Mouse (Mus musculus): Measurements from ENCODE around the gene Abcg4. TPM values are rescaled to one million over a fixed set of nuclear protein-coding genes. Genes with fewer than 3 reads are reported as not detected.

The Abcg4 gene
- polyA plus RNA-seq, 1 experiment: 2.0 TPM

GRCm38 (mm10) chr9:44283183-44283582 is 5.2 kb downstream of the Abcg4 start:
- Histone ChIP-seq H3K27ac (ENCODE audit: insufficient read depth, low read depth, low read length) (no peak overlapping the region), H3K4me1 (ENCODE audit: control insufficient read depth, insufficient read depth, insufficient read length, low read length) (peaks cover 10% of the 10 kb centered on the region), H3K4me3 (ENCODE audit: low read depth, low read length) (no peak overlapping the region), H3K27me3 (ENCODE audit: control insufficient read depth, insufficient read depth, low read length) (peaks cover 20% of the 10 kb centered on the region), H3K36me3 (ENCODE audit: control insufficient read depth, insufficient read depth, low read length) (no peaks in the 10 kb centered on the region)
- WGBS: 51% methylated on average over 5 of the region's 5 CpGs
- TF ChIP-seq POLR2A (IDR thresholded peaks at IDR 0.05; ENCODE audit: low read depth, low read length): no peak
- no peak for TF ChIP-seq CTCF (IDR thresholded peaks at IDR 0.05; ENCODE audit: extremely low read depth, insufficient read length, insufficient replicate concordance, low read depth, low read length)

DNA sequence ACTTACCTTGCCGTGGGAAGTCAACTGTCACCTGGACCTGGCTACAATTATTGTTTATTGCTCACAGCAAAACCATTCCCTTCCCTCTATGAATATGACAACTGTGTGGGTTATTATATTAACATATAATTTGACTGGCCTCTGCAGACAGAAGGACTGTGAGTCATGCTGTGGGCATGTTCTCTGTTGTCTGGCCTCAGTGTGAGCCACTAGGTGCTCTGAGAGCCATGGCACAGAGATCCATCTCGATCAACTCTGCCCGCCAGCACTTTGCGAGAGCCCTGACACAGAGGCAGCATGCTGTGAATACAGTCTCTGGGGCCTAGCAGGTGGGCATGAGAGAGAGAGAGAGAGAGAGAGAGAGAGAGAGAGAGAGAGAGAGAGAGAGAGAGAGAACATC is 18.4 kb downstream of the Abcg4 start:
- 73% methylated on average over 4 of the region's 4 CpGs for WGBS
- Histone ChIP-seq H3K27ac (ENCODE audit: insufficient read depth, low read depth, low read length) (no peak overlapping the region), H3K4me1 (ENCODE audit: control insufficient read depth, insufficient read depth, insufficient read length, low read length) (peaks cover 2% of the 10 kb centered on the region; the same call in 1 of the 2 replicates), H3K27me3 (ENCODE audit: control insufficient read depth, insufficient read depth, low read length) (no peaks in the 10 kb centered on the region), H3K4me3 (ENCODE audit: low read depth, low read length) (no peak overlapping the region), H3K36me3 (ENCODE audit: control insufficient read depth, insufficient read depth, low read length) (no peaks in the 10 kb centered on the region)
- TF ChIP-seq POLR2A (IDR thresholded peaks at IDR 0.05; ENCODE audit: low read depth, low read length) (no peak), CTCF (IDR thresholded peaks at IDR 0.05; ENCODE audit: extremely low read depth, insufficient read length, insufficient replicate concordance, low read depth, low read length) (no peak)

GRCm38 (mm10) chr9:44269077-44269476 is 19.3 kb downstream of the Abcg4 start:
- 78% methylated on average over 3 of the region's 3 CpGs for WGBS
- Histone ChIP-seq H3K36me3 (ENCODE audit: control insufficient read depth, insufficient read depth, low read length) (peaks cover under 1% of the 10 kb centered on the region; the same call in 1 of the 2 replicates), H3K27ac (ENCODE audit: insufficient read depth, low read depth, low read length) (no peak overlapping the region), H3K4me1 (ENCODE audit: control insufficient read depth, insufficient read depth, insufficient read length, low read length) (peaks cover 2% of the 10 kb centered on the region; the same call in 1 of the 2 replicates), H3K4me3 (ENCODE audit: low read depth, low read length) (no peak overlapping the region), H3K27me3 (ENCODE audit: control insufficient read depth, insufficient read depth, low read length) (no peaks in the 10 kb centered on the region)
- peak; percentile 43; the same call in 1 of the 2 replicates for TF ChIP-seq CTCF (IDR thresholded peaks at IDR 0.05; ENCODE audit: extremely low read depth, insufficient read length, insufficient replicate concordance, low read depth, low read length)
- TF ChIP-seq POLR2A (IDR thresholded peaks at IDR 0.05; ENCODE audit: low read depth, low read length): no peak

GRCm38 (mm10) chr9:44268432-44268831 is 20.0 kb downstream of the Abcg4 start, which contains the start of gene Nlrx1:
Gene Nlrx1, minus strand, starts transcription at chr9:44268599.
- Histone ChIP-seq H3K4me1 (ENCODE audit: control insufficient read depth, insufficient read depth, insufficient read length, low read length) (peaks cover 2% of the 10 kb centered on the region; the same call in 1 of the 2 replicates), H3K27ac (ENCODE audit: insufficient read depth, low read depth, low read length) (peak within 1 kb of the TSS; percentile 82), H3K4me3 (ENCODE audit: low read depth, low read length) (peak within 1 kb of the TSS; percentile 73), H3K36me3 (ENCODE audit: control insufficient read depth, insufficient read depth, low read length) (peaks cover 2% of the 10 kb centered on the region; the same call in 1 of the 2 replicates), H3K27me3 (ENCODE audit: control insufficient read depth, insufficient read depth, low read length) (no peaks in the 10 kb centered on the region)
- WGBS: 30% methylated on average over 6 of the region's 6 CpGs
- TF ChIP-seq POLR2A (IDR thresholded peaks at IDR 0.05; ENCODE audit: low read depth, low read length) (no peak), CTCF (IDR thresholded peaks at IDR 0.05; ENCODE audit: extremely low read depth, insufficient read length, insufficient replicate concordance, low read depth, low read length) (no peak)

- peaks cover 2% of the 10 kb centered on the region; the same call in 1 of the 2 replicates for H3K4me1 ChIP-seq (ENCODE audit: control insufficient read depth, insufficient read depth, insufficient read length, low read length)
- 3% methylated on average over 28 of the region's 28 CpGs for WGBS
- peaks cover 2% of the 10 kb centered on the region; the same call in 1 of the 2 replicates for H3K36me3 ChIP-seq (ENCODE audit: control insufficient read depth, insufficient read depth, low read length)
- peak; percentile 85 for TF ChIP-seq CTCF (IDR thresholded peaks at IDR 0.05; ENCODE audit: extremely low read depth, insufficient read length, insufficient replicate concordance, low read depth, low read length)
- no peak; the same call in 1 of the 2 replicates for TF ChIP-seq POLR2A (IDR thresholded peaks at IDR 0.05; ENCODE audit: low read depth, low read length)
- peak overlapping the region; percentile 73 for H3K4me3 ChIP-seq (ENCODE audit: low read depth, low read length)
- H3K27me3 ChIP-seq (ENCODE audit: control insufficient read depth, insufficient read depth, low read length): no peaks in the 10 kb centered on the region
- peak overlapping the region; percentile 82 for H3K27ac ChIP-seq (ENCODE audit: insufficient read depth, low read depth, low read length)
Measured at GRCm38 (mm10) chr9:44268027-44268360, 20.4 kb downstream of the Abcg4 start.

- no peak for TF ChIP-seq CTCF (IDR thresholded peaks at IDR 0.05; ENCODE audit: extremely low read depth, insufficient read length, insufficient replicate concordance, low read depth, low read length)
- no peak for TF ChIP-seq POLR2A (IDR thresholded peaks at IDR 0.05; ENCODE audit: low read depth, low read length)
- Histone ChIP-seq H3K4me3 (ENCODE audit: low read depth, low read length) (peak overlapping the region; percentile 73), H3K27me3 (ENCODE audit: control insufficient read depth, insufficient read depth, low read length) (no peaks in the 10 kb centered on the region), H3K36me3 (ENCODE audit: control insufficient read depth, insufficient read depth, low read length) (peaks cover 2% of the 10 kb centered on the region; the same call in 1 of the 2 replicates), H3K27ac (ENCODE audit: insufficient read depth, low read depth, low read length) (peak overlapping the region; percentile 82), H3K4me1 (ENCODE audit: control insufficient read depth, insufficient read depth, insufficient read length, low read length) (peaks cover 2% of the 10 kb centered on the region; the same call in 1 of the 2 replicates)
- WGBS: 6% methylated on average over 23 of the region's 23 CpGs
Measured at GRCm38 (mm10) chr9:44267319-44268026, 20.9 kb downstream of the Abcg4 start.

- Histone ChIP-seq H3K4me3 (ENCODE audit: low read depth, low read length) (no peak overlapping the region), H3K27ac (ENCODE audit: insufficient read depth, low read depth, low read length) (no peak overlapping the region), H3K36me3 (ENCODE audit: control insufficient read depth, insufficient read depth, low read length) (peaks cover 5% of the 10 kb centered on the region; the same call in 1 of the 2 replicates), H3K27me3 (ENCODE audit: control insufficient read depth, insufficient read depth, low read length) (no peaks in the 10 kb centered on the region), H3K4me1 (ENCODE audit: control insufficient read depth, insufficient read depth, insufficient read length, low read length) (peaks cover 2% of the 10 kb centered on the region; the same call in 1 of the 2 replicates)
- no peak for TF ChIP-seq POLR2A (IDR thresholded peaks at IDR 0.05; ENCODE audit: low read depth, low read length)
- no peak for TF ChIP-seq CTCF (IDR thresholded peaks at IDR 0.05; ENCODE audit: extremely low read depth, insufficient read length, insufficient replicate concordance, low read depth, low read length)
- 83% methylated on average over 8 of the region's 8 CpGs for WGBS
Measured at GRCm38 (mm10) chr9:44266478-44267226, 21.8 kb downstream of the Abcg4 start.

Measured in small intestine, adult 2 months (tissue).